Mouse (Mus musculus): ENCODE measurements around the gene Pde5a.
A peak's percentile ranks its signal among the peaks of the same experiment; 100 is the strongest.

The Pde5a gene

GRCm38 (mm10) chr3:122766930-122767329 lies 38.2 kb downstream of the Pde5a start:
- DNase-seq, result no peak

GRCm38 (mm10) chr3:122767841-122768240 lies 39.1 kb downstream of the Pde5a start:
- DNase-seq, result no peak

GRCm38 (mm10) chr3:122781417-122781816 lies 52.7 kb downstream of the Pde5a start:
- DNase-seq, result no peak

DNA sequence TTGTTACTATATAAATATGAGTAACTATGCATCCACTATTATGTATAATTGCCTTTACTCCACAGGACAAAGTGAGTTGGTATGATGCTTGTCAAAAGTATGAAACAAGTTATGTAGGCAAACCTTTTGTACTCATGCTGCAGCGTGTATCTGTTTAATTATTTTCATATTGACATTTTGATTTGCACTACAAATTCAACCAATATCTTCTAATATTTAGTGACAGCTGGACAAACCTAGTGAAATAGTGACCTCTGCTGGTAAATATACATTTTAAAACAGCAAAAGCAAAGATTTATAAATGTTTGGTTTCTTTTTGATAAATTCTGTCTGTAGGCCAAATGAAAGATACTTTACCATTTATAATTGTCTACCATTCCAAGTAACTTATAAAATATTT lies 55.5 kb downstream of the Pde5a start:
- DNase-seq, result no peak

DNA sequence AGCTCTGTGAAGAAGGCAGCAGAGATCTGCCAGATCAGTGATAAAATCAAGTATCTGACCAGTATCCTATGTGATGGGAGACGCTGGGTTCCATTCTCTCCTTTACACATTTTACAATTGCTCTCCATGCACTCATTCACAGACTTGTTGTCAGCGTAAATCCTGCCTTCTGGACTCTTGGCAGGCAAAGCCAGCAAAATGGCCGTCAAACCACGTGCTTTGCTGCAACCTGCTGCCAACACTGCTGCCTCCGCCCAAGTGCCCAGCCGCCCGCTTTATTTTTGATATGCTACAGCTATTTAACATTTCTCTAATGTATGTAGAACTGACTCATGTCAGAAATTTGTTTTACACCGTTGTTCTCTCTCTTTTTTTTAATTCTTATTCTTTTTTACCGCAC lies 59.6 kb downstream of the Pde5a start:
- DNase-seq, result peak; percentile 8

- no peak for DNase-seq
Observed at GRCm38 (mm10) chr3:122789544-122789943, 60.8 kb downstream of the Pde5a start.

- no peak for DNase-seq
Observed at GRCm38 (mm10) chr3:122800050-122800449, 71.3 kb downstream of the Pde5a start.

DNA sequence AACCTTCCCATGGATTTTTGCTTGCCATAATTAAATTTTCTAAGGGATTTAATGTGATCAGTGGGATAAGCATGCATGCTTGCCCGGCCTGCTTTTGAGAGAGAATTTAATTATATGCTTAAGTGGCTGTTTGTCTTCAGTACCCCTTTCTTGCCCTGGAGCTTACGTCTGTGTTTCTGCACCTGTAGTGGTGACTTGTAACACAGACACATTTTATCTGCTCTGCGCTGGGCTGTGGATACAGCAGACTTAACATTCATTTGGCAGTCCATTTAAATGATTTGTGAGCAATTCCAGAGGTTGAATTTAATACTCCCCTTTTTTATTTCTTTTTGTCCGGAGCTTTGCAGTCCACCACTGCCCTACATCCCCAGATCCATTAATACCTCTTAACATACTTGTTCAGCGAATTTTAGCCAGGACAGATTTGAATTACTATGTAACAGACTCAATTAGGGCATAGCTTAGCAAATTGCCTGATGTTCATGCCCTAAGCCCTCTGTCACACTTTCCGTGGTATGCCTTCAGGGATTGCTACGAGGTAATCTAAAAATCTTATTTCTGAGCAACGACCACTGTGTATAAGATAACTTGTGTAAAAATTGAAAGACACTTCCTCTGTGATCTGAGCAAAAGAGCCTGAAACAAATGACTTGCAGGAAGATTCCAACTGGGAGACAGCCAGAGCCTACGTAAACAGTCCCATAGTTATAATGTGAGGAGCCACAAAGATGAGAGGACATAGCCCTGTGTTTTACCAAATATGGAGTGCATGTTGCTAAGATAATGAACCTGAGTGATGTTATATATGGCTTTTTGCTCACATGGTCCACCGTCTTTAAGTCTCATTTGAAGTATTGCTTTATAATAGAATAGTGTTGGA lies 72.0 kb downstream of the Pde5a start:
- DNase-seq, result no peak

- DNase-seq, result no peak
Observed at GRCm38 (mm10) chr3:122801436-122802221, 72.9 kb downstream of the Pde5a start.

- no peak for DNase-seq
Observed at GRCm38 (mm10) chr3:122807313-122807712, 78.6 kb downstream of the Pde5a start.

DNA sequence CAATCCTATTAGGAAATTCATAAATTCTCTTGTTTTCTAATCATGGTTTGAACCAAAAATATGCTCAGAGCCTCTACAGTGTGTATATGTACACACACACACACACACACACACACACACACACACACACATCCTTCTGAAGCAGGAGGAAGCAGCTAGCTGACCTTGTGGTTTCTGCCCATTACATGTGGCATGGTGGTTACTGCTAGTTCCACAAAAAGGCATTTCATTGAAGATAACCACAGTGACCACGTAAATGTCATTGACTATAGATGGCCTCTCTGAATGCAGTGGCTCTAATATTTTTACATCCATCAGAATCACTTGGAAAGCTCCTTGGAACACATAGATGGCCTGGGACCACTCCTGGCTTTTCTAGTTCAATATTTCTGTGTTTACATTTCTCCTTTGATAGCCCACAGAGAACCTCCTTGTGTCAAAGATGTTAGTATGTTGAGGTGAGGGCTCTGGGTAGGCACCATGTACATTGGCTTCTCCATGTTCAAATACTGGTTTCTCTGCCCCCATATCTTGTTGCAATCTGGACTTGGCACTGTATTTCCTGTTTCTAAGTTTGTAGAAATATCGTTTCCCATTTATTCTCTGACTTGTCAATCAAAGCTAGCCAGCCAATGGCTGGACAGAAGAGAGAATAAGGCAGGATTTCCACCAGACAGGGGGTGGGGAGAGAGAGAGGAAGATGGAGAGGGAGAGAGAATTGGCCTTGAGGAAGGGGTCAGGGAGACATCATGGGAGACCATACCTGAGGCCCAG lies 81.5 kb downstream of the Pde5a start:
- DNase-seq, result no peak

GRCm38 (mm10) chr3:122810986-122811385 lies 82.2 kb downstream of the Pde5a start:
- no peak for DNase-seq

GRCm38 (mm10) chr3:122814531-122814930 lies 85.8 kb downstream of the Pde5a start:
- no peak for DNase-seq

- DNase-seq, result no peak
Observed at GRCm38 (mm10) chr3:122818282-122818681, 89.5 kb downstream of the Pde5a start.

DNA sequence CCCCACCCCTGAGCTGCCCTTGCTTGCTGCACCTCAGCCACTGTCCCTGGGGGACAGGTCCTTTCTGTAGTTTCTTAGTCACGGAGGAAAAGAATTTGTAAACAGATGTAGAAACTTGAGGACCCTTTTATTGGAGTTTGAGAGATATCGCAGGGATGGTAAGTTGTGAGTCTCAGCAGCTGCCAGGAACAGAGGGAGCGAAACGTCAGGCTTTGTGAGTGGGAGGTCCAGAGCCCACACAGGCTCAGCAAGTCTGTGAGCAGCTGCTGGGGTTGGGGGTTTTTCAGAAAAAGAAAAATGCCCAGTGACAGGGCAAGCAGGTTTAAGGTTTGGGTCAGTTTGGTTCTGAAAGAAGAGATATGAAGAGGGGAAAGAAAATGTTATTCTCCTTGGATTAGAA lies 92.0 kb downstream of the Pde5a start:
- no peak for DNase-seq

DNA sequence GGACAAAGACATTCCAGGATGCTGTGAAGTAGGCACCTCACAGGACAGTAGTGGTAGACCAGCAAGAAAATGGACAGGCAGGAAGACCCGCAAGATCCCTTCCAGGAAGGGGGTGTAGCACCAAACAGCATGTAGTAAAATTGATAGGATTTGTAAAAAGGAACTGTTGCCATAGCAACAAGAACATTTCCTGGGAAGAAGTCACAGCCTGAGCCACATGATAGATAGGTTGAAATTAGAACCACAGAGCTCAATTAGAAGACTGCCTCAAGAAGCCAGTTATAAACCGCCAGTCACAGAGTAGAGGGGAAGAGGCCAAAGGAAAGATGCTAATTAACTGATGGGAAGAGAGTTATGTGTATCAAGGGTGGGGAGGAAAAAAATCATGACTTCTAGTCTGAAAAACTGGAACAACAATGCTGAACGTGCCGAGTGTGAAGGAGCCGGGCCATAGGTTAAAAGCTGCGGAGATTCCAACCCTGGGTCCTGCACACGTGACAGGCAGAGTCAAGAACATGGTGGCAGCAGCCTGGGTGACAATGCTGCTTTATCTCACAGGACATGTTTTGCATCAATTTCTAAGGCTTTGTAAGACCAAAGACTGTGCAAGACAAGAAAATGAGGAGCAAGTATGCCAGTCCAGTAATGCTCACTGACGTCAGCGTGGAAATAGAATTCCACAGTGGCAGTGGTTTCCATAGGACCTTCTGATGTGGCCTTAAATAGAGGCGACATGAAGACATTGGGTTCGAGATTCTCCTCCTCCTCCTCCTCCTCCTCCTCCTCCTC lies 99.7 kb downstream of the Pde5a start:
- DNase-seq, result no peak

GRCm38 (mm10) chr3:122834519-122834918 lies 105.8 kb downstream of the Pde5a start:
- no peak for DNase-seq

GRCm38 (mm10) chr3:122835097-122835850 lies 106.5 kb downstream of the Pde5a start:
- no peak for DNase-seq

DNA sequence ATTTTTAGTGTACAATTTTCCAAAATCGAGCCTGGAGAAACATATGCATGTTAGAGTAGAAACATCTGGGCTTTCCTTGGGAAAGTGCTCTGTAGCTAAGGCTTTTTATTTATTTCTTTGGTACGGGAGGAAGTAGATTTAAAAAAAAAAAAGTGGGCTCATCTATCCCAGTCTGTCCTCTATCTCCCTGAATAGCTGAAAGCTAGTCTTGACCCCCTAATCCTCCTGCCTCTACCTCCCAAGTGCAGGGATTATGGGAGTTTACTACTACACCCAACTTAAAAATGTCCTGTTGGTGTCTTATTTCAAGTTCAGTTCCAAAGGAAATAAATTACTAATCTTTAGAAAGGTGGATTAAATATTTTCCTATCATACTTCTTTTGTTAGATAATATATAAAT lies 108.9 kb downstream of the Pde5a start:
- no peak for DNase-seq

- no peak for DNase-seq
Observed at GRCm38 (mm10) chr3:122848410-122849034, 119.8 kb downstream of the Pde5a start.

GRCm38 (mm10) chr3:122855149-122855548 lies 126.4 kb downstream of the Pde5a start:
- no peak for DNase-seq
